Mouse (Mus musculus) CH12F3 (cell line): ENCODE data around the gene Zdhhc12.
"Not testable (repeated sequence)": the region's sequence is repeated elsewhere in the genome, so short reads cannot be mapped to it uniquely, and the experiment has no call there.

Experiments
- in situ Hi-C: fragments of 300-500 bp; cut with MboI; formaldehyde crosslinking; loops from 2 replicates; pipeline ENCODE4 v1.14.3; 2020; ENCODE audit warnings: low sequenced_read_pairs

Gene Zdhhc12

GRCm38 (mm10) chr2:30066046-30066901, 27.2 kb downstream of the Zdhhc12 start:
- in situ Hi-C loops, result no loop called here

GRCm38 (mm10) chr2:30064298-30064697, 29.1 kb downstream of the Zdhhc12 start:
- in situ Hi-C loops, result no loop called here

- in situ Hi-C loops, result no loop called here
Observed at GRCm38 (mm10) chr2:30063791-30064190, 29.7 kb downstream of the Zdhhc12 start.

- in situ Hi-C loops, result no loop called here
Observed at GRCm38 (mm10) chr2:30063235-30063634, 30.2 kb downstream of the Zdhhc12 start.

- in situ Hi-C loops, result no loop called here
Observed at GRCm38 (mm10) chr2:30062249-30063093, 31.0 kb downstream of the Zdhhc12 start.

GRCm38 (mm10) chr2:30061215-30062166, 32.0 kb downstream of the Zdhhc12 start:
- in situ Hi-C loops, result no loop called here

- in situ Hi-C loops, result no loop called here
Observed at GRCm38 (mm10) chr2:30058418-30058817, 35.0 kb downstream of the Zdhhc12 start.

- in situ Hi-C loops, result no loop called here
Observed at GRCm38 (mm10) chr2:30057223-30057904, 36.1 kb downstream of the Zdhhc12 start, which contains the start of gene Set. Gene Set (plus strand): TSS chr2:30057378.

GRCm38 (mm10) chr2:30056736-30057135, 36.7 kb downstream of the Zdhhc12 start:
- in situ Hi-C loops, result no loop called here

GRCm38 (mm10) chr2:30055310-30055709, 38.1 kb downstream of the Zdhhc12 start:
- in situ Hi-C loops, result not testable (repeated sequence)

- in situ Hi-C loops, result no loop called here
Observed at GRCm38 (mm10) chr2:30051992-30052761, 41.3 kb downstream of the Zdhhc12 start.

- in situ Hi-C loops, result no loop called here
Observed at GRCm38 (mm10) chr2:30049831-30050230, 43.6 kb downstream of the Zdhhc12 start.

- in situ Hi-C loops, result no loop called here
Observed at GRCm38 (mm10) chr2:30048699-30049388, 44.6 kb downstream of the Zdhhc12 start, which contains the start of gene Wdr34. Gene Wdr34 (minus strand): TSS chr2:30048881.

GRCm38 (mm10) chr2:30048101-30048501, 45.3 kb downstream of the Zdhhc12 start:
- in situ Hi-C loops, result no loop called here

GRCm38 (mm10) chr2:30047127-30047526, 46.3 kb downstream of the Zdhhc12 start:
- in situ Hi-C loops, result no loop called here

- in situ Hi-C loops, result no loop called here
Observed at GRCm38 (mm10) chr2:30044550-30044949, 48.9 kb downstream of the Zdhhc12 start.

- in situ Hi-C loops, result no loop called here
Observed at GRCm38 (mm10) chr2:30042445-30042844, 51.0 kb downstream of the Zdhhc12 start.
